Mouse (Mus musculus) heart, embryonic 15.5 days (tissue): ENCODE measurements around the gene BC048562. TPM values are rescaled to one million over a fixed set of nuclear protein-coding genes. Genes with fewer than 3 reads are reported as not detected.

Source experiments
- ATAC-seq: fragments of 200-750 bp; cut with Nextera tagmentation; replicated peaks from 2 replicates; pipeline ENCODE4 v1.8.0; 2017; ENCODE audit warnings: low read depth, moderate TSS enrichment; ENCODE audit not compliant: insufficient number of reproducible peaks, insufficient read depth, low FRiP score
- H3K27ac ChIP-seq: fragments of 300-500 bp; sonication (generic); 2 replicates; pipeline ENCODE4 v1.5.1; 2015; ENCODE audit warnings: mild to moderate bottlenecking, inconsistent platforms
- H3K27me3 ChIP-seq: fragments of 300-500 bp; sonication (generic); 2 replicates; pipeline ENCODE4 v1.6.1; 2015; ENCODE audit warnings: inconsistent platforms
- H3K36me3 ChIP-seq: fragments of 300-500 bp; sonication (generic); 2 replicates; pipeline ENCODE4 v1.6.1; 2015; ENCODE audit warnings: mild to moderate bottlenecking, inconsistent platforms
- H3K4me1 ChIP-seq: fragments of 300-500 bp; sonication (generic); replicated peaks from 2 replicates; pipeline ENCODE4 v1.6.1; 2015; ENCODE audit warnings: inconsistent platforms
- H3K4me2 ChIP-seq: fragments of 300-500 bp; sonication (generic); 2 replicates; pipeline ENCODE4 v1.6.1; 2015; ENCODE audit warnings: inconsistent platforms, mild to moderate bottlenecking, moderate library complexity
- H3K4me3 ChIP-seq: fragments of 300-500 bp; sonication (generic); 2 replicates; pipeline ENCODE4 v1.5.1; 2015; ENCODE audit warnings: mild to moderate bottlenecking, inconsistent platforms
- H3K9ac ChIP-seq: fragments of 300-500 bp; sonication (generic); 2 replicates; pipeline ENCODE4 v1.6.1; 2015; ENCODE audit warnings: mild to moderate bottlenecking, inconsistent platforms
- H3K9me3 ChIP-seq: fragments of 300-500 bp; sonication (generic); replicated peaks from 2 replicates; pipeline ENCODE4 v1.6.1; 2016; ENCODE audit warnings: inconsistent platforms
- WGBS: fragments of 180-500 bp; shearing (Covaris S2); methylation state at CpG from one replicate; pipeline ENCODE4 v1.1.7; 2015; ENCODE audit warnings: mixed read lengths; 5-methylcytosine and 5-hydroxymethylcytosine counted together
- polyA plus RNA-seq: library from polyadenylated mRNA; unstranded; fragments of >200 nt; fragmentation: Nextera tagmentation; extraction: Ambion mirVana; gene quantifications from 2 replicates; pipeline ENCODE4 v1.2.1, GENCODE M21; 2015

Gene BC048562
- not detected in 2 replicates for polyA plus RNA-seq

- H3K4me2 ChIP-seq, result no peak within 1 kb of the TSS
- WGBS, result 69% methylated on average over 3 of the region's 3 CpGs
- no peak within 1 kb of the TSS for H3K4me3 ChIP-seq
- no peaks in the 10 kb centered on the region for H3K27me3 ChIP-seq
- peaks cover 18% of the 10 kb centered on the region for H3K4me1 ChIP-seq
- no peak within 1 kb of the TSS for H3K27ac ChIP-seq
- no peak within 1 kb of the TSS for H3K9ac ChIP-seq
- no peaks in the 10 kb centered on the region for H3K36me3 ChIP-seq
- H3K9me3 ChIP-seq, result no peaks in the 10 kb centered on the region
- no peak for ATAC-seq
Measured at GRCm38 (mm10) chr9:108436182-108436581, at the start of gene BC048562. Gene BC048562, plus strand, starts transcription at chr9:108436482.

GRCm38 (mm10) chr9:108386816-108387215 lies 49.5 kb upstream of the BC048562 start:
- no peak overlapping the region for H3K9ac ChIP-seq
- no peaks in the 10 kb centered on the region for H3K9me3 ChIP-seq
- no peak overlapping the region for H3K27ac ChIP-seq
- WGBS, result 78% methylated on average over 4 of the region's 4 CpGs
- no peak overlapping the region for H3K4me2 ChIP-seq
- ATAC-seq, result no peak
- H3K4me1 ChIP-seq, result no peaks in the 10 kb centered on the region
- no peaks in the 10 kb centered on the region for H3K27me3 ChIP-seq
- H3K36me3 ChIP-seq, result peaks cover 80% of the 10 kb centered on the region
- H3K4me3 ChIP-seq, result no peak overlapping the region

GRCm38 (mm10) chr9:108388601-108389000 lies 47.7 kb upstream of the BC048562 start:
- H3K4me2 ChIP-seq, result no peak overlapping the region
- no peak overlapping the region for H3K9ac ChIP-seq
- H3K4me1 ChIP-seq, result no peaks in the 10 kb centered on the region
- ATAC-seq, result no peak
- H3K9me3 ChIP-seq, result no peaks in the 10 kb centered on the region
- no peak overlapping the region for H3K27ac ChIP-seq
- 88% methylated on average over 10 of the region's 10 CpGs for WGBS
- H3K36me3 ChIP-seq, result peaks cover 81% of the 10 kb centered on the region
- H3K4me3 ChIP-seq, result no peak overlapping the region
- no peaks in the 10 kb centered on the region for H3K27me3 ChIP-seq

- H3K27ac ChIP-seq, result no peak overlapping the region
- H3K36me3 ChIP-seq, result peaks cover 80% of the 10 kb centered on the region
- H3K9me3 ChIP-seq, result no peaks in the 10 kb centered on the region
- 78% methylated on average over 6 of the region's 6 CpGs for WGBS
- ATAC-seq, result no peak
- no peak overlapping the region for H3K4me3 ChIP-seq
- H3K4me1 ChIP-seq, result no peaks in the 10 kb centered on the region
- no peak overlapping the region for H3K4me2 ChIP-seq
- H3K27me3 ChIP-seq, result no peaks in the 10 kb centered on the region
- no peak overlapping the region for H3K9ac ChIP-seq
Measured at GRCm38 (mm10) chr9:108389220-108389619, 47.1 kb upstream of the BC048562 start.

- no peak within 1 kb of the TSS for H3K27ac ChIP-seq
- no peak for ATAC-seq
- no peaks in the 10 kb centered on the region for H3K4me1 ChIP-seq
- 69% methylated on average over 18 of the region's 18 CpGs for WGBS
- no peak within 1 kb of the TSS for H3K4me3 ChIP-seq
- H3K27me3 ChIP-seq, result no peaks in the 10 kb centered on the region
- peaks cover 56% of the 10 kb centered on the region for H3K36me3 ChIP-seq
- H3K9ac ChIP-seq, result no peak within 1 kb of the TSS
- no peak within 1 kb of the TSS for H3K4me2 ChIP-seq
- no peaks in the 10 kb centered on the region for H3K9me3 ChIP-seq
Measured at GRCm38 (mm10) chr9:108392676-108393075, 43.6 kb upstream of the BC048562 start, which contains the start of gene 1700102P08Rik. Gene 1700102P08Rik, plus strand, starts transcription at chr9:108392805.

GRCm38 (mm10) chr9:108394191-108394590 lies 42.1 kb upstream of the BC048562 start:
- H3K9ac ChIP-seq, result no peak overlapping the region
- H3K36me3 ChIP-seq, result peaks cover 41% of the 10 kb centered on the region
- no peak overlapping the region for H3K4me2 ChIP-seq
- H3K27me3 ChIP-seq, result no peaks in the 10 kb centered on the region
- WGBS, result 92% methylated on average over 6 of the region's 6 CpGs
- no peak overlapping the region for H3K27ac ChIP-seq
- H3K4me1 ChIP-seq, result no peaks in the 10 kb centered on the region
- no peaks in the 10 kb centered on the region for H3K9me3 ChIP-seq
- no peak for ATAC-seq
- no peak overlapping the region for H3K4me3 ChIP-seq

GRCm38 (mm10) chr9:108395427-108395826 lies 40.9 kb upstream of the BC048562 start:
- 89% methylated on average over 1 of the region's 1 CpGs for WGBS
- H3K4me1 ChIP-seq, result no peaks in the 10 kb centered on the region
- ATAC-seq, result no peak

GRCm38 (mm10) chr9:108398324-108398723 lies 38.0 kb upstream of the BC048562 start:
- Histone ChIP-seq H3K4me2 (no peak overlapping the region), H3K27me3 (no peaks in the 10 kb centered on the region), H3K27ac (no peak overlapping the region), H3K4me1 (peaks cover 9% of the 10 kb centered on the region), H3K36me3 (peaks cover 10% of the 10 kb centered on the region), H3K9ac (no peak overlapping the region), H3K4me3 (no peak overlapping the region), H3K9me3 (no peaks in the 10 kb centered on the region)
- ATAC-seq, result no peak
- 86% methylated on average over 3 of the region's 3 CpGs for WGBS

More at GRCm38 (mm10) chr9:108395427-108395826, 40.9 kb upstream of the BC048562 start:
- H3K9ac ChIP-seq, result no peak overlapping the region
- peaks cover 33% of the 10 kb centered on the region for H3K36me3 ChIP-seq
- no peak overlapping the region for H3K4me2 ChIP-seq
- H3K4me3 ChIP-seq, result no peak overlapping the region
- H3K27ac ChIP-seq, result no peak overlapping the region
- H3K27me3 ChIP-seq, result no peaks in the 10 kb centered on the region
- no peaks in the 10 kb centered on the region for H3K9me3 ChIP-seq

- ATAC-seq, result no peak
- no peaks in the 10 kb centered on the region for H3K36me3 ChIP-seq
- H3K27ac ChIP-seq, result no peak overlapping the region
- no peaks in the 10 kb centered on the region for H3K27me3 ChIP-seq
- H3K9ac ChIP-seq, result no peak overlapping the region
- H3K4me1 ChIP-seq, result peaks cover 9% of the 10 kb centered on the region
- 60% methylated on average over 7 of the region's 7 CpGs for WGBS
- H3K4me3 ChIP-seq, result no peak overlapping the region
- no peak overlapping the region for H3K4me2 ChIP-seq
- H3K9me3 ChIP-seq, result no peaks in the 10 kb centered on the region
Measured at GRCm38 (mm10) chr9:108401186-108401960, 34.9 kb upstream of the BC048562 start.

- ATAC-seq, result no peak
- WGBS, result 81% methylated on average over 4 of the region's 4 CpGs
- Histone ChIP-seq H3K9me3 (no peaks in the 10 kb centered on the region), H3K9ac (no peak overlapping the region), H3K27ac (no peak overlapping the region), H3K27me3 (no peaks in the 10 kb centered on the region), H3K4me1 (peaks cover 9% of the 10 kb centered on the region), H3K4me3 (no peak overlapping the region), H3K4me2 (no peak overlapping the region), H3K36me3 (no peaks in the 10 kb centered on the region)
Measured at GRCm38 (mm10) chr9:108403081-108403480, 33.2 kb upstream of the BC048562 start.

GRCm38 (mm10) chr9:108404451-108404850 lies 31.8 kb upstream of the BC048562 start:
- peaks cover 10% of the 10 kb centered on the region for H3K4me1 ChIP-seq
- H3K4me2 ChIP-seq, result no peak overlapping the region
- 66% methylated on average over 8 of the region's 8 CpGs for WGBS
- H3K9ac ChIP-seq, result no peak overlapping the region
- no peaks in the 10 kb centered on the region for H3K9me3 ChIP-seq
- no peak for ATAC-seq
- H3K36me3 ChIP-seq, result no peaks in the 10 kb centered on the region
- H3K4me3 ChIP-seq, result no peak overlapping the region
- no peak overlapping the region for H3K27ac ChIP-seq
- H3K27me3 ChIP-seq, result no peaks in the 10 kb centered on the region

GRCm38 (mm10) chr9:108409535-108409934 lies 26.7 kb upstream of the BC048562 start:
- Histone ChIP-seq H3K27ac (no peak overlapping the region), H3K27me3 (no peaks in the 10 kb centered on the region), H3K4me3 (no peak overlapping the region), H3K9ac (no peak overlapping the region), H3K9me3 (no peaks in the 10 kb centered on the region), H3K4me2 (no peak overlapping the region), H3K4me1 (peaks cover 4% of the 10 kb centered on the region; the same call in 1 of the 2 replicates), H3K36me3 (no peaks in the 10 kb centered on the region)
- ATAC-seq, result no peak
- WGBS, result 63% methylated on average over 4 of the region's 4 CpGs
